Mouse (Mus musculus) myocyte (in vitro differentiated cells): Measurements from ENCODE around the gene Tmem259. TPM values are rescaled to one million over a fixed set of nuclear protein-coding genes. Genes with fewer than 3 reads are reported as not detected.

Experiments used
- H3K27me3 ChIP-seq: one replicate; pipeline ENCODE4 v1.6.1; 2011; ENCODE audit not compliant: control insufficient read depth, insufficient read depth, insufficient read length
- H3K36me3 ChIP-seq: one replicate; pipeline ENCODE4 v1.6.1; 2011; ENCODE audit not compliant: control insufficient read depth, insufficient read depth
- H3K4me2 ChIP-seq: one replicate; pipeline ENCODE4 v1.6.1; 2011; ENCODE audit warnings: low read depth, control low read depth
- H3K4me3 ChIP-seq: one replicate; pipeline ENCODE4 v1.5.1; 2011; ENCODE audit warnings: mild to moderate bottlenecking, control low read depth, moderate library complexity
- H3K79me2 ChIP-seq: one replicate; pipeline ENCODE4 v1.6.1; 2011; ENCODE audit not compliant: control insufficient read depth, insufficient read depth
- H3ac ChIP-seq: one replicate; pipeline ENCODE4 v1.6.1; 2011; ENCODE audit not compliant: control insufficient read depth, insufficient read length
- CEBPB ChIP-seq: IDR thresholded peaks from 2 replicates; pipeline ENCODE4 v1.6.1; 2011; ENCODE audit warnings: mild to moderate bottlenecking, moderate library complexity; ENCODE audit not compliant: poor library complexity, insufficient read depth, severe bottlenecking
- E2F4 ChIP-seq: IDR thresholded peaks from one replicate; pipeline ENCODE4 v1.6.1; 2011; ENCODE audit warnings: mild to moderate bottlenecking, control low read depth, moderate library complexity; ENCODE audit not compliant: insufficient read depth
- MAX ChIP-seq: IDR thresholded peaks from one replicate; pipeline ENCODE4 v1.6.1; 2011; ENCODE audit warnings: low read depth, mild to moderate bottlenecking, control low read depth
- MYOD1 ChIP-seq, 3 experiments: IDR thresholded peaks; one replicate each; pipeline ENCODE4 v1.6.1; 2011; ENCODE audit warnings: control low read depth in 2 of 3, low read depth in 2 of 3, mild to moderate bottlenecking in 2 of 3, moderate library complexity in 1 of 3; ENCODE audit not compliant: insufficient read length in 2 of 3, control insufficient read depth in 1 of 3
- MYOG ChIP-seq, 3 experiments: IDR thresholded peaks; one replicate each; pipeline ENCODE4 v1.6.1; 2011; ENCODE audit warnings: control low read depth in 2 of 3, low read depth in 2 of 3, mild to moderate bottlenecking in 2 of 3; ENCODE audit not compliant: insufficient read length in 2 of 3, control insufficient read depth in 1 of 3, insufficient read depth in 1 of 3
- POLR2A ChIP-seq: IDR thresholded peaks from one replicate; pipeline ENCODE4 v1.6.1; 2011; ENCODE audit warnings: low read depth, mild to moderate bottlenecking, control low read depth, moderate library complexity; ENCODE audit not compliant: insufficient read length
- POLR2AphosphoS2 ChIP-seq: IDR thresholded peaks from one replicate; pipeline ENCODE4 v1.6.1; 2011; ENCODE audit warnings: low read depth, control low read depth; ENCODE audit not compliant: insufficient read length
- REST ChIP-seq: IDR thresholded peaks from one replicate; pipeline ENCODE4 v1.6.1; 2011; ENCODE audit warnings: mild to moderate bottlenecking, control low read depth, moderate library complexity; ENCODE audit not compliant: insufficient read depth, insufficient read length
- SRF ChIP-seq: IDR thresholded peaks from one replicate; pipeline ENCODE4 v1.6.1; 2011; ENCODE audit warnings: low read depth; ENCODE audit not compliant: control insufficient read depth, insufficient read length
- TCF12 ChIP-seq: IDR thresholded peaks from one replicate; pipeline ENCODE4 v1.6.1; 2011; ENCODE audit warnings: mild to moderate bottlenecking, control low read depth; ENCODE audit not compliant: poor library complexity, insufficient read depth, severe bottlenecking
- TCF3 ChIP-seq: IDR thresholded peaks from one replicate; pipeline ENCODE4 v1.6.1; 2011; ENCODE audit warnings: low read depth, control low read depth; ENCODE audit not compliant: insufficient read length
- USF1 ChIP-seq: IDR thresholded peaks from one replicate; pipeline ENCODE4 v1.6.1; 2011; ENCODE audit warnings: low read depth, mild to moderate bottlenecking, control low read depth, moderate library complexity
- polyA plus RNA-seq: library from polyadenylated mRNA; unstranded; fragments of >200 nt; fragmentation: generic; extraction: Trizol; gene quantifications from one replicate; pipeline ENCODE4 v1.2.1, GENCODE M21; 2012; ENCODE audit warnings: missing spikeins

Gene Tmem259
- polyA plus RNA-seq, 1 experiment: 152 TPM

DNA sequence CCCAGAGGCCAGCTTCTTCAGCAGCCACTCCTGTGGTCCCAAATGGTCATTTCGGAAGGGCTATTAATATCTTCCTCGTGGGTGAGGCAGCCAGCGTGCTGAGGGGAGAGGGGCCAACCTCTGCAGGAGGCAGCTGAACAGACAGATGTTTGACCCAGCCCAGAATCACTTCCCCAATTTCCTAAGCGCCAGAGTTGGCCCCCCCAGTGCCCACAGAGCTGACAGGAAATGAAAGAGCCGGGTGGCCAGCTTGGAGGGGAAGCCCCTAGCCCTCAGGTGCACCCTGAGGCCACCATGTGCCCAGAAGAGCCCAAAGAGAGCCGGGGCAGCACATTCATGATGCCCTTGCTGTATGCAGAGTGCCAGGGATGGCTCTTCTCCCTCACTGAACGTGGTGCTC, 43.4 kb downstream of the Tmem259 start:
- H3K4me2 ChIP-seq: no peak overlapping the region
- no peak overlapping the region for H3ac ChIP-seq
- TF ChIP-seq MYOG (IDR thresholded peaks at IDR 0.05; ENCODE audit: control insufficient read depth in 1 of 3, insufficient read depth in 1 of 3, insufficient read length in 2 of 3, low read depth in 2 of 3) (peak in 1 of 3 experiments; percentile 37), TCF12 (no peak), MYOD1 (IDR thresholded peaks at IDR 0.05; ENCODE audit: control insufficient read depth in 1 of 3, insufficient read length in 2 of 3, low read depth in 2 of 3) (peak in 1 of 3 experiments; percentile 38)
- no peaks in the 10 kb centered on the region for H3K27me3 ChIP-seq
- no peak overlapping the region for H3K4me3 ChIP-seq
- no peaks in the 10 kb centered on the region for H3K36me3 ChIP-seq
- H3K79me2 ChIP-seq: no peaks in the 10 kb centered on the region

DNA sequence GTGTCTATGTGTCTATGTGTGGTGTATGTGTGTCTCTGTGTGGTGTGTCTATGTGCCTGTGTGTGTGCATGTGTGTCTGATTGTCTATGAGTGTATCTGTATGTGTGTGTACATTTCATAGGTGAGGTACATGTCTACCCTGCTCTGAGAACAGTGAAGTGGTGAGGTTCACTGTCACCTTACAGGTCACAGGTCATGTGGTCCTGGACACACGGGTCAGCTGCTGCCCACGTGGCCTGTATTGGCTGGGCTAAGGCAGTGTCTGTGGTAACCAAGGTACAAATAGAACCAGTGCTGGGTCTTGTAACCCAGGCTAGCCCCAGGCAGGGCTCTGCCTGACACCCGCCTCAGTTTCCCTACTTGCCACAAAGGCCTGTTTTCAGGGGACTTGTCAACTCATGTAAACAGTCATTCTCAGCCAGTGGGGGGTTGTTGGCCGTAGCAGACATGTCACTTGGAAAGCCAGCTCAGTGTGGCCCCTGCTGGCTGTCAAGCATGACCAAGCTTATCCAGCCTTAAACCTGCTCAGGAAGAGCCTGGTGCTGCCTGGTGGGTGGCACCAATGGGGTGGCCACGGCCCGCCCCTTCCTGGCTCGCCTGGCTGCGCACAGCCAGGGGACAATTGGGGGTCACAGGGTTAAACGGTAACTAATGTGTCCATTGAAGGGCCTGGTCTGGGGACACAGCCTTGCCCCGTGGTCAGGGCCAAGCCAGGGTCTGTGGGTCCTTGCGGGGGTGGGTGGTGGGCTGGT, 46.2 kb downstream of the Tmem259 start:
- Histone ChIP-seq H3K79me2 (no peaks in the 10 kb centered on the region), H3K4me3 (no peak overlapping the region), H3ac (no peak overlapping the region), H3K36me3 (no peaks in the 10 kb centered on the region), H3K27me3 (no peaks in the 10 kb centered on the region), H3K4me2 (peak overlapping the region; percentile 71)
- TF ChIP-seq SRF (no peak), POLR2A (no peak), MYOD1 (IDR thresholded peaks at IDR 0.05; ENCODE audit: control insufficient read depth in 1 of 3, insufficient read length in 2 of 3, low read depth in 2 of 3) (no peak), REST (no peak), MAX (no peak), POLR2AphosphoS2 (no peak), TCF3 (no peak), TCF12 (no peak), USF1 (no peak), CEBPB (no peak), E2F4 (no peak), MYOG (IDR thresholded peaks at IDR 0.05; ENCODE audit: control insufficient read depth in 1 of 3, insufficient read depth in 1 of 3, insufficient read length in 2 of 3, low read depth in 2 of 3) (no peak)

DNA sequence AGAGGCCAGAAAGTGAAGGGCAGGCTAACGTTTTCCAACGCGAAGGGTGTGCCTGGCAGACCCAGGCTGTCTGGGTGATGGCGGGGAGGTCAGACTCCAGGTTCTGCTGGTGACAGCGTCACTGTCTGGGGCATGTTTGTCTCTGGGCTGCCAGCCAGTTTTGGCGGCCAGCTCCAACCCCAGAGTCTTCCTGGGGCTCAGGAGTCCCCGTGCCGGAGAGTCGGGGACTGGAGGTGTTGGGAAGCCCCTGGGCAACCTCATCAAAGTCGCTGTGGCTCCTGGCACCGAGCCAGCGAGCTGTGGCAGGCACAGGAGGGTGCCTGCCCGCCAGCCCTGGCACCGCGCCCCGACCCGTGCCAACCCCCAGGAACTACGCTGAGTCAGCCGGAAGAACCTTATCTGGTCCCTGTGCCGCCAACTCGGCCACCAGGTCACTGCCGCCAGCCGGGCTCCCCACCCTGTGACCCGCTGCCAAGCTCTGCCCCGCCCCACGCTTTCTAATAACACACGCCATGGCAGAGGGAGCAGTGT, 47.2 kb downstream of the Tmem259 start:
- TF ChIP-seq TCF12: no peak
- no peak for TF ChIP-seq MAX
- TF ChIP-seq TCF3: peak; percentile 43
- no peak for TF ChIP-seq USF1
- peak in 1 of 3 experiments; percentile 65 for TF ChIP-seq MYOD1 (IDR thresholded peaks at IDR 0.05; ENCODE audit: control insufficient read depth in 1 of 3, insufficient read length in 2 of 3, low read depth in 2 of 3)
- TF ChIP-seq MYOG (IDR thresholded peaks at IDR 0.05; ENCODE audit: control insufficient read depth in 1 of 3, insufficient read depth in 1 of 3, insufficient read length in 2 of 3, low read depth in 2 of 3): peak in 2 of 3 experiments; percentile 48 to 85
- no peak for TF ChIP-seq POLR2AphosphoS2
- TF ChIP-seq POLR2A: no peak
- TF ChIP-seq SRF: peak; percentile 97
- peak overlapping the region; percentile 71 for H3K4me2 ChIP-seq
- no peak overlapping the region for H3ac ChIP-seq
- no peaks in the 10 kb centered on the region for H3K36me3 ChIP-seq
- no peaks in the 10 kb centered on the region for H3K27me3 ChIP-seq
- no peak overlapping the region for H3K4me3 ChIP-seq
- H3K79me2 ChIP-seq: no peaks in the 10 kb centered on the region

DNA sequence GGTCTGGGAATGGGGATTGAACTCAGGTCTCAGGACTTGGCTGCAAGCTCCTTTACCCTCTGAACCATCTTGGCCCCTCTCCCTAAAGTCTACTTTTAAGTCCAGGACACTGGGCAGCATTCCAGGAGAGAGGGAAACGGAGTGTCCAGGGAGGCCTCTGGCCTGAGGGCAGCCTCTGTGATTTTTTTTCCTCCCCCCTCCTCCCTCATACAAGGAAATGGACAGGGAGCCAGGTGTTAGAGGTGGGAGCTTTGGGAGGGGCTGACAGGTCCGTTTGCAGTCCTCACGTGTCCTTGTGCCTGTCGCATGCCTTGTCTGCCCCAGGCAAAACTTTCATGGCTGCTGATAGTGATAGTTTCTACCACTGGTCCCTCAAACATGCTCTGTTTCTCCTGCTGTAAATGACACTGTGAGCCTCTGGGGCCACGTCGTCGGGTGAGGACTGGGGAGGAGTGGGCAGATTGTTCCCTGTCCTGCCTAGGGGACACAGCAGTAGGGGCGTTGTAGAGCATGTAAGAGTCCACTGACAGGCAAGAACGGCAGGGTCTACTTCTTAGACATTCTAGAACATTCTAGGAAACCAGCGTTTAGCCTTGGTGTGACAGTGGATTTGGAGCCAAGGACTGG, 47.7 kb downstream of the Tmem259 start:
- Histone ChIP-seq H3K36me3 (peaks cover 1% of the 10 kb centered on the region), H3K79me2 (no peaks in the 10 kb centered on the region), H3K27me3 (no peaks in the 10 kb centered on the region), H3K4me3 (no peak overlapping the region), H3K4me2 (peak overlapping the region; percentile 71), H3ac (no peak overlapping the region)
- TF ChIP-seq POLR2A (no peak), USF1 (no peak), E2F4 (no peak), REST (no peak), POLR2AphosphoS2 (no peak), CEBPB (no peak)
